Mouse (Mus musculus): ENCODE measurements around the gene Tmem235. TPM values are rescaled to one million over a fixed set of nuclear protein-coding genes. Genes with fewer than 3 reads are reported as not detected.
"Not testable (repeated sequence)": the region's sequence is repeated elsewhere in the genome, so short reads cannot be mapped to it uniquely, and the experiment has no call there.

Gene Tmem235
- 0.06 TPM for polyA plus RNA-seq (2021)

DNA sequence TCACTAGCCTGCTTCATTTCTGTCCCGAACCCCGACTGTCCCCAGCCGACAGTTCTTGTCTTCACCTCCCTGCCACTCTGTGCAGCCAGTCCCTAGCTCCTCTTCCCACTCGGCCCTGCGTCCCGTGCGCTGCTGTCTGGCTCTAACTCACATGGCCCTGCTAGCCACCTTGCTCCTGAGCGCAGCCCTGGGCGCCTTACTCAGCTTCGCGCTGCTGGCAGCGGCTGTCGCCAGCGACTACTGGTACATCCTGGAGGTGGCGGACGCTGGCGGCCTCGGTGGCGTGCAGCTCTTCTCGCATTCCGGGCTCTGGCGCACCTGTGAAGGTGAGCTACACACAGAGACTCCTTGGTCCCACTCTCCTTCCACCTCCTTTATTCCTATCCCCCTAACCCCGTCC is at the start of gene Tmem235:
Tmem235 (plus strand) TSS at position 152 of the 400 bp plus-strand sequence.
- in situ Hi-C loops (cut with MboI; ENCODE audit: low pct_unique_long_range_greater_than_20kb) = no loop called here
- no peak for DNase-seq (ENCODE audit: low read depth, low spot score)
- H3K27me3 ChIP-seq = no peaks in the 10 kb centered on the region
- no peak for ATAC-seq
- no peak for TF ChIP-seq CTCF (IDR thresholded peaks at IDR 0.05)
- ChIA-PET POLR2A (interaction anchor here (1.0 kb wide), 1 partner anchor 35 kb away, joined by 3 read pairs; the partner anchor contains the start of genes Afmid and Tk1), CTCF (no interaction called here)

- POLR2A ChIA-PET = no interaction called here
- DNase-seq (ENCODE audit: low read depth, low spot score) (no peak), ATAC-seq (no peak)
- TF ChIP-seq CTCF (IDR thresholded peaks at IDR 0.05) = no peak
- CTCF ChIA-PET = interaction anchor here (1.0 to 2.0 kb wide), 3 partner anchors 9 to 23 kb away, joined by 4 to 8 read pairs (median 5); partner anchors contain the start of genes Afmid and Tk1
- in situ Hi-C loops (cut with MboI; ENCODE audit: low pct_unique_long_range_greater_than_20kb) = no loop called here
- no peaks in the 10 kb centered on the region for H3K27me3 ChIP-seq
Measured at GRCm38 (mm10) chr11:117813867-117814266, 46.7 kb upstream of the Tmem235 start.

DNA sequence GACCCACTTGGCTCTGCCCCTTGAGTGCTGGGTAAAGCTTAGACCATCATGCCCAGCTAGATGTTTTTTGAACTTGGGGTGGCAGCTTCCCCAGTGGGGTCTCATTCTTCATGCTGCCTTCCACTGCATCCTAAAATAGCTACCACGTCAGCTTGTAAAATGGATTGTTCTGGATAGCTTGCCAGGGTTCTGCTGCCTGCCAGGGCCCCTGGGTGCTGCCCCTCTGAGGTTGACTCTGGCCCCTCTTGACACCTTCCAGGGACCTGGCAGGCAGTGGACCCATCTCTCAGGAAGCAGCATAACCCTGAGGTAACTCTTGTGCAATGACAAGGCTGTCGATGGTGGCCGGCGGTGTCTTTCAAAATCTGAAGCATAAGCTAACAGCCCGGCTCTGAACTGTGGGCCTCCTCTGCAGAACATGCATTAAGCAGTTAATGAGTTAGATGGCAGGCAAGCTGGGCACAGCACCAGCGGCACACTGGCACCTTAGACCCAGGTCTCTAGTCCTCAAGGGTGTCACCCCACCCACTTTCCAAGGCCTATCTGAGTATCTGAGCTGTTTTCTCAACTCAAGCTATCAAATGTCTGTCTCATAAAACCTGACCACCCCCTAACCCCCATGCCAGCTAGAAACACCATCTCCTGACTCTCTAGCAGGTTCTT is 45.7 kb upstream of the Tmem235 start:
- ChIA-PET CTCF (interaction anchor here (1.9 to 2.0 kb wide), 2 partner anchors 10 to 24 kb away, joined by 5 to 8 read pairs; partner anchors contain the start of genes Afmid and Tk1), POLR2A (no interaction called here)
- ATAC-seq (no peak), DNase-seq (ENCODE audit: low read depth, low spot score) (no peak)
- TF ChIP-seq CTCF (IDR thresholded peaks at IDR 0.05) = no peak
- H3K27me3 ChIP-seq = no peaks in the 10 kb centered on the region
- in situ Hi-C loops (cut with MboI; ENCODE audit: low pct_unique_long_range_greater_than_20kb) = no loop called here

- in situ Hi-C loops (cut with MboI; ENCODE audit: low pct_unique_long_range_greater_than_20kb); CTCF ChIA-PET; ATAC-seq; DNase-seq (ENCODE audit: low read depth, low spot score); H3K27me3 ChIP-seq; POLR2A ChIA-PET: not testable (repeated sequence)
Measured at GRCm38 (mm10) chr11:117815850-117816249, 44.7 kb upstream of the Tmem235 start.

- no peak for ATAC-seq
- TF ChIP-seq CTCF (IDR thresholded peaks at IDR 0.05) = no peak
- ChIA-PET POLR2A (no interaction called here), CTCF (interaction anchor here (1.3 to 2.8 kb wide), 2 partner anchors 26 to 107 kb away, joined by 3 to 13 read pairs; no protein-coding TSS in a partner anchor)
- H3K27me3 ChIP-seq = no peaks in the 10 kb centered on the region
- in situ Hi-C loops (cut with MboI; ENCODE audit: low pct_unique_long_range_greater_than_20kb) = no loop called here
- no peak for DNase-seq (ENCODE audit: low read depth, low spot score)
Measured at GRCm38 (mm10) chr11:117816389-117816996, 44.1 kb upstream of the Tmem235 start.

- POLR2A ChIA-PET = interaction anchor here (1.7 kb wide), 2 partner anchors 9 to 29 kb away, joined by 4 to 5 read pairs; partner anchors contain the start of gene Birc5
Measured at GRCm38 (mm10) chr11:117819095-117819494, 41.5 kb upstream of the Tmem235 start.

GRCm38 (mm10) chr11:117820173-117820572 is 40.4 kb upstream of the Tmem235 start:
- no peak for TF ChIP-seq CTCF (IDR thresholded peaks at IDR 0.05)
- in situ Hi-C loops (cut with MboI; ENCODE audit: low pct_unique_long_range_greater_than_20kb) = loop anchor here (5.0 kb wide), 1 partner anchor 428 kb away; no protein-coding TSS in a partner anchor
- CTCF ChIA-PET = no interaction called here

More at GRCm38 (mm10) chr11:117819095-117819494, 41.5 kb upstream of the Tmem235 start:
- in situ Hi-C loops (cut with MboI; ENCODE audit: low pct_unique_long_range_greater_than_20kb) = no loop called here
- DNase-seq (ENCODE audit: low read depth, low spot score) (no peak), ATAC-seq (no peak)
- CTCF ChIA-PET = interaction anchor here (2.8 kb wide), 1 partner anchor 29 kb away, joined by 13 read pairs; no protein-coding TSS in a partner anchor
- TF ChIP-seq CTCF (IDR thresholded peaks at IDR 0.05) = no peak
- no peaks in the 10 kb centered on the region for H3K27me3 ChIP-seq

DNA sequence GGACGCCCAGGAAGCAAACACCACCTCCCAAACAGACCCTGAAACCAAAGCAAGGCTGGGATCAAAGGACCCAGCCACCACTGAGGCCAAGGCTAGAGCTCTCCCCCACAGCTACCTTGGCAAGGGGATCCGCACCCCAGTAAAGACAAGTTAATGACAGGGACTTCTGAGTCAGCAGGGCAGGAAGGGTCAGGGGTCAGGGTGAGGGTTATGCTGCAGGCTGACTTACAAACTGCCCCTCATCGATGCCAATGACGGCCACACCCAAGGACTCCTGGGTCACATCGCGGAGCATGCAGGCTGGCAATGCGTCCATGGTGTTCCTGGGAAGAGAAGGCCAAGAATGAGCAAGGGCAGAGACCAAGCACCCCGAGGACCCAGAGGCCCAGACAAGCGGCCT is 38.7 kb upstream of the Tmem235 start:
- no peaks in the 10 kb centered on the region for H3K27me3 ChIP-seq
- ChIA-PET CTCF (interaction anchor here (1.3 kb wide), 1 partner anchor 8 kb away, joined by 4 read pairs; no protein-coding TSS in a partner anchor), POLR2A (interaction anchor here (1.3 kb wide), 1 partner anchor 10 kb away, joined by 5 read pairs; no protein-coding TSS in a partner anchor)
- in situ Hi-C loops (cut with MboI; ENCODE audit: low pct_unique_long_range_greater_than_20kb) = loop anchor here (5.0 kb wide), 1 partner anchor 430 kb away; no protein-coding TSS in a partner anchor
- ATAC-seq (no peak), DNase-seq (ENCODE audit: low read depth, low spot score) (no peak)
- TF ChIP-seq CTCF (IDR thresholded peaks at IDR 0.05) = no peak

More at GRCm38 (mm10) chr11:117820173-117820572, 40.4 kb upstream of the Tmem235 start:
- ATAC-seq (no peak), DNase-seq (ENCODE audit: low read depth, low spot score) (no peak)
- POLR2A ChIA-PET = interaction anchor here (1.7 kb wide), 1 partner anchor 10 kb away, joined by 4 read pairs; no protein-coding TSS in a partner anchor
- no peaks in the 10 kb centered on the region for H3K27me3 ChIP-seq

DNA sequence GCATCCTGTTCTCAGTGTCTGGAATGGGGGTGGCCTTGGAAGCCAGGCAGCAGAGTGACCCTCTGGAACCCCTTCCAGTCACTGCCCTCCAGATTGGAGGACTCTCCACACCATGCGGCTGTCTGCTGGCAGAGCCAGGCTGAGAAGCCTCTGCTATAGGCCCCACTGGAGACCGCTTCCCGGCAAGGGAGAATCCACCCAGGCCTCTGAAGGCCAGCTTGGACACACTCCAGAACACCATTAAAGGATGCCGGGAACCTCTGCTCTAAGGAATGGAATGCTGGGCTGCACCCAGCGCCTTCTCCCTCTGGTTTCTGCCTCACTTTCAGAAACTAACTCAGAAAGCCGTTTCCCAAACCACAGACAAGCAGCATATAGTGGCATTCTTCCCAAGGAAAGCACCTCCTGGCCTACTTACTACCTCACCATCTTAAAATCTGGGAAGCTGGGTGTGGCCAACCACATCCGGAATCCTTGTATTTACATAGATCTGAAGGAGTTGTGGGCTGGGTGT is 37.8 kb upstream of the Tmem235 start:
- no peak for DNase-seq (ENCODE audit: low read depth, low spot score)
- TF ChIP-seq CTCF (IDR thresholded peaks at IDR 0.05) = no peak
- POLR2A ChIA-PET = no interaction called here
- H3K27me3 ChIP-seq = no peaks in the 10 kb centered on the region
- CTCF ChIA-PET = interaction anchor here (1.3 kb wide), 1 partner anchor 9 kb away, joined by 4 read pairs; no protein-coding TSS in a partner anchor
- in situ Hi-C loops (cut with MboI; ENCODE audit: low pct_unique_long_range_greater_than_20kb) = loop anchor here (5.0 kb wide), 1 partner anchor 430 kb away; no protein-coding TSS in a partner anchor
- ATAC-seq = peak; percentile 31

DNA sequence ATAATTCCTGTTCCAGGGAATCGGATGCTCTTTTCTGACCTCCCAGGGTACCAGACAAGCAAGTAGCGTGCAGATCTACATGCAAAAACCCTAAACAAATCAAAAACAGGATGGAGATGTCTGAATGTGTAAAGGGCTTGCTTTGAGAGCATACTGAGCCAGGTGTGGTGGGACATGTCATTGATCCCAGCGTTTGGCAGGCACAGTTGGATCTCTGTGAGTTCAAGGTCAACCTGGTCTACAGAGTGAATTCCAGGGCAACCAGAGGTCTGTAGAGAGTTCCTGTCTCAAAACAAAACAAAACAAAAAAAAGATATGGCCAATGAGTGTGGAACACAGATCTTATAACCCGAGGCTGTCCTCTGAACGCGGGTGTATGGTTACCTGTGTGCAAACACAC is 37.1 kb upstream of the Tmem235 start:
- DNase-seq (ENCODE audit: low read depth, low spot score) (no peak), ATAC-seq (no peak)
- TF ChIP-seq CTCF (IDR thresholded peaks at IDR 0.05) = no peak
- ChIA-PET POLR2A (interaction anchor here (1.2 kb wide), 1 partner anchor 433 kb away, joined by 4 read pairs; no protein-coding TSS in a partner anchor), CTCF (no interaction called here)
- H3K27me3 ChIP-seq = no peaks in the 10 kb centered on the region
- in situ Hi-C loops (cut with MboI; ENCODE audit: low pct_unique_long_range_greater_than_20kb) = loop anchor here (5.0 kb wide), 1 partner anchor 431 kb away; no protein-coding TSS in a partner anchor
